Mouse (Mus musculus) gastrocnemius, postnatal 36 days (tissue): ENCODE measurements around the gene Gm44973. TPM values are rescaled to one million over a fixed set of nuclear protein-coding genes. Genes with fewer than 3 reads are reported as not detected.
"Not testable (repeated sequence)": the region's sequence is repeated elsewhere in the genome, so short reads cannot be mapped to it uniquely, and the experiment has no call there.

Experiments
- DNase-seq, 2 experiments: peaks; one replicate each; pipeline ENCODE4 v3.0.0; 2022
- intact Hi-C: fragments of 180-260 bp; cut with DNase I; formaldehyde crosslinking; loops from one replicate; pipeline ENCODE4 v1.15.1; 2025
- total RNA-seq, 2 experiments: library from RNA; stranded (reverse); gene quantifications; 2 replicates each; pipeline ENCODE4 v1.2.3; 2021

The Gm44973 gene
- total RNA-seq, 2 experiments from 2014 or later: not detected

- intact Hi-C loops: no loop called here
These were observed 59.7 kb downstream of the Gm44973 start for GRCm38 (mm10) chr7:5074984-5075383.

GRCm38 (mm10) chr7:5076931-5077330, 61.6 kb downstream of the Gm44973 start:
- no peak for DNase-seq
- intact Hi-C loops: no loop called here

More at GRCm38 (mm10) chr7:5074984-5075383, 59.7 kb downstream of the Gm44973 start:
- DNase-seq: no peak

GRCm38 (mm10) chr7:5079365-5080009, 64.2 kb downstream of the Gm44973 start:
- intact Hi-C loops: loop anchor here (10.0 kb wide), 1 partner anchor 1385 kb away; the partner anchor contains the start of genes Mboat7 and Tsen34
- DNase-seq: not testable (repeated sequence)

GRCm38 (mm10) chr7:5080010-5080751, 64.9 kb downstream of the Gm44973 start, which contains the start of gene Epn1:
Epn1 (plus strand) TSS chr7:5080235.
- intact Hi-C loops: loop anchor here (10.0 kb wide), 1 partner anchor 1385 kb away; the partner anchor contains the start of genes Mboat7 and Tsen34
- DNase-seq: peak; percentile 92 to 97

GRCm38 (mm10) chr7:5080815-5081214, 65.5 kb downstream of the Gm44973 start:
- DNase-seq: no peak
- intact Hi-C loops: loop anchor here (10.0 kb wide), 1 partner anchor 1386 kb away; the partner anchor contains the start of genes Mboat7 and Tsen34

- intact Hi-C loops: loop anchor here (10.0 kb wide), 1 partner anchor 1386 kb away; the partner anchor contains the start of genes Mboat7 and Tsen34
- DNase-seq: no peak
These were observed 65.9 kb downstream of the Gm44973 start for GRCm38 (mm10) chr7:5081241-5081640.

GRCm38 (mm10) chr7:5081939-5082338, 66.6 kb downstream of the Gm44973 start:
- no peak for DNase-seq
- intact Hi-C loops: loop anchor here (10.0 kb wide), 1 partner anchor 1387 kb away; the partner anchor contains the start of genes Mboat7 and Tsen34

Other genes with a start within 250 kb of the Gm44973 start
- gene Fam71e2, start 244.2 kb upstream of the Gm44973 start, total RNA-seq: not detected
- gene Il11, start 232.6 kb upstream of the Gm44973 start, total RNA-seq: not detected
- gene Tmem190, start 232.6 kb upstream of the Gm44973 start, total RNA-seq: not detected
- gene Tmem238, start 225.8 kb upstream of the Gm44973 start, total RNA-seq: 1 to 10 TPM; 7.9 to 9.5 TPM
- gene Rpl28, start 222.6 kb upstream of the Gm44973 start, total RNA-seq: 100 to 1,000 TPM; 431 to 514 TPM
- gene Ube2s, start 202.9 kb upstream of the Gm44973 start, total RNA-seq: 10 to 100 TPM; 70.3 to 83.7 TPM
- gene Shisa7, start 170.8 kb upstream of the Gm44973 start, total RNA-seq: not detected
- 1 to 10 TPM; 3.6 to 3.8 TPM for gene Isoc2b, start 145.2 kb upstream of the Gm44973 start, total RNA-seq
- gene Isoc2a, start 138.3 kb upstream of the Gm44973 start, total RNA-seq: 10 to 100 TPM; 21.0 to 28.3 TPM
- under 1 TPM; 0.20 TPM for gene Gm36210, start 109.0 kb upstream of the Gm44973 start, total RNA-seq
- gene Zfp628, start 100.3 kb upstream of the Gm44973 start, total RNA-seq: 1 to 10 TPM; 8.9 TPM
- 1 to 10 TPM; 2.5 to 3.2 TPM for gene Nat14, start 93.5 kb upstream of the Gm44973 start, total RNA-seq
- 10 to 100 TPM in 1 of 2 experiments, 1 to 10 TPM in 1; 8.8 to 11.1 TPM for gene Ssc5d, start 89.7 kb upstream of the Gm44973 start, total RNA-seq
- gene Sbk2, start 51.1 kb upstream of the Gm44973 start, total RNA-seq: 10 to 100 TPM; 30.5 to 35.8 TPM
- 1 to 10 TPM; 1.6 to 1.7 TPM for gene Sbk3, start 44.3 kb upstream of the Gm44973 start, total RNA-seq
- 1 to 10 TPM; 7.8 to 9.5 TPM for gene Zfp579, start 19.3 kb upstream of the Gm44973 start, total RNA-seq
- 1 to 10 TPM; 6.9 TPM for gene Zfp524, start 1.1 kb upstream of the Gm44973 start, total RNA-seq
- 10 to 100 TPM; 20.7 to 22.7 TPM for gene Fiz1, start 799 bp upstream of the Gm44973 start, total RNA-seq
- 10 to 100 TPM; 11.0 to 13.0 TPM for gene Zfp865, start 4.9 kb downstream of the Gm44973 start, total RNA-seq
- gene Ccdc106, start 5.1 kb downstream of the Gm44973 start, total RNA-seq: under 1 TPM in 1 of 2 experiments, not detected in 1; 0.20 TPM
- under 1 TPM in 1 of 2 experiments, not detected in 1; 0.42 TPM for gene 4632433K11Rik, start 18.6 kb downstream of the Gm44973 start, total RNA-seq
- 1 to 10 TPM; 2.2 to 3.9 TPM for gene Zfp784, start 22.9 kb downstream of the Gm44973 start, total RNA-seq
- 1 to 10 TPM; 2.9 to 3.3 TPM for gene Zfp580, start 36.0 kb downstream of the Gm44973 start, total RNA-seq
- gene U2af2, start 46.6 kb downstream of the Gm44973 start, total RNA-seq: 10 to 100 TPM; 38.0 to 48.3 TPM
- 100 to 1,000 TPM; 149 to 152 TPM for gene Epn1, start 64.7 kb downstream of the Gm44973 start, total RNA-seq
- not detected for gene Rfpl4, start 101.5 kb downstream of the Gm44973 start, total RNA-seq
- 1 to 10 TPM; 2.0 to 2.2 TPM for gene Rasl2-9, start 110.5 kb downstream of the Gm44973 start, total RNA-seq
- not detected for gene Vmn1r55, start 134.2 kb downstream of the Gm44973 start, total RNA-seq
- not detected for gene Vmn1r56, start 181.3 kb downstream of the Gm44973 start, total RNA-seq
- not detected for gene Vmn1r57, start 203.0 kb downstream of the Gm44973 start, total RNA-seq